Mouse (Mus musculus) megakaryocyte, embryonic 14.5 days (primary cell): ENCODE measurements around the gene Fcf1. TPM values are rescaled to one million over a fixed set of nuclear protein-coding genes. Genes with fewer than 3 reads are reported as not detected.
A peak's percentile ranks its signal among the peaks of the same experiment; 100 is the strongest.

Experiments used
- H3K27me3 ChIP-seq: replicated peaks from 2 replicates; pipeline ENCODE3; 2012; ENCODE audit warnings: inconsistent platforms
- H3K36me3 ChIP-seq: replicated peaks from 2 replicates; pipeline ENCODE3; 2012; ENCODE audit warnings: low read length, inconsistent platforms, mixed read lengths
- H3K4me1 ChIP-seq: 2 replicates; pipeline ENCODE4 v1.6.1; 2012; ENCODE audit warnings: inconsistent platforms
- H3K4me3 ChIP-seq: replicated peaks from 2 replicates; pipeline ENCODE3; 2012; ENCODE audit warnings: moderate library complexity, mild to moderate bottlenecking, inconsistent platforms
- H3K9me3 ChIP-seq: 2 replicates; pipeline ENCODE4 v1.6.1; 2012; ENCODE audit warnings: inconsistent platforms
- FLI1 ChIP-seq: IDR thresholded peaks from 2 replicates; pipeline ENCODE4 v1.6.1; 2012; ENCODE audit warnings: low read length, inconsistent platforms, mixed read lengths
- GATA1 ChIP-seq: IDR thresholded peaks from 3 replicates; pipeline ENCODE4 v1.6.1; 2012; ENCODE audit warnings: mixed read lengths, low read length, inconsistent platforms, borderline replicate concordance
- polyA plus RNA-seq: library from polyadenylated mRNA; stranded (reverse); fragments of >175 nt; gene quantifications from 2 replicates; pipeline ENCODE4 v1.2.3, GENCODE M21; 2012; ENCODE audit warnings: low replicate concordance; ENCODE audit not compliant: insufficient read depth

The Fcf1 gene
- polyA plus RNA-seq: 24.7 TPM in 1 of 2 replicates, not detected in the other

- peak within 1 kb of the TSS; percentile 93 for H3K4me3 ChIP-seq
Measured at GRCm38 (mm10) chr12:84970428-84971096, at the start of gene Fcf1, which contains the start of gene Arel1. Gene Fcf1, plus strand, starts transcription at chr12:84970897. Gene Arel1, minus strand, starts transcription at chr12:84970900.

DNA sequence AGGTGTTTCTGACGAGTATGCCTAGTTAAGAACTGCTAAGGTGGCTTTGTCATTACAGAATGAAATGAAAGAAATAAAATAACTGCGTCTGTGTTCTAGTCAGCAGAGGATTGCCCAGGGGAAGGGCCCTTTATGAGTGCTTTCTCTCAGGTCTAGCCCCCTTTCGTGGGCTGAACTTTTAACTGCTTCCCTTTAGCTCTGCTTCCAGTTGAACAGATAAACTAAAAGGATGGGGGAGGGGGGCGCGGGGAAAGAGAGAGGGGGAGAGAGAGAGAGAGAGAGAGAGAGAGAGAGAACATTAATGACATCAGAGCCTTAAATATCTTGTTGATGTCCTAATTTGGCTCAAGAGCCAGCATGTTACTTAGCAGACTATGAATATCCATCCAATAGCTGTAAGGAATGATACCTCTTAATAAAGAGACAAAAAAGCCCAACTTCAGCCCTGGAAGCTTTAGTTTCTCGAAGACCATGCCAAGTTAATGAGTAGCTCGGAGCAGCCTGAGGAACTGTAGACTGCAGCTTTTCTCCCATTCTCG lies 48.7 kb upstream of the Fcf1 start:
- Histone ChIP-seq H3K9me3 (no peaks in the 10 kb centered on the region), H3K4me3 (no peak overlapping the region), H3K4me1 (peaks cover 38% of the 10 kb centered on the region), H3K36me3 (peaks cover 97% of the 10 kb centered on the region), H3K27me3 (no peaks in the 10 kb centered on the region)
- TF ChIP-seq GATA1: no peak
- TF ChIP-seq FLI1: no peak

More at GRCm38 (mm10) chr12:84970428-84971096, at the start of gene Fcf1, which contains the start of gene Arel1:
- H3K4me1 ChIP-seq: peaks cover 14% of the 10 kb centered on the region
- TF ChIP-seq FLI1 (no peak), GATA1 (no peak)
- H3K27me3 ChIP-seq: no peaks in the 10 kb centered on the region
- peaks cover 38% of the 10 kb centered on the region for H3K36me3 ChIP-seq
- H3K9me3 ChIP-seq: no peaks in the 10 kb centered on the region

- Histone ChIP-seq H3K27me3 (no peaks in the 10 kb centered on the region), H3K9me3 (no peaks in the 10 kb centered on the region), H3K4me1 (peaks cover 47% of the 10 kb centered on the region), H3K36me3 (peaks cover 96% of the 10 kb centered on the region), H3K4me3 (no peak overlapping the region)
- no peak for TF ChIP-seq GATA1
- TF ChIP-seq FLI1: no peak
Measured at GRCm38 (mm10) chr12:84924324-84924723, 46.4 kb upstream of the Fcf1 start.

- H3K9me3 ChIP-seq: no peaks in the 10 kb centered on the region
- H3K27me3 ChIP-seq: no peaks in the 10 kb centered on the region
- H3K4me3 ChIP-seq: no peak overlapping the region
- TF ChIP-seq GATA1 (no peak), FLI1 (no peak)
- H3K36me3 ChIP-seq: peaks cover 97% of the 10 kb centered on the region
- H3K4me1 ChIP-seq: peaks cover 44% of the 10 kb centered on the region
Measured at GRCm38 (mm10) chr12:84926542-84926941, 44.2 kb upstream of the Fcf1 start.

- H3K4me3 ChIP-seq: no peak overlapping the region
- peaks cover 25% of the 10 kb centered on the region for H3K4me1 ChIP-seq
- no peaks in the 10 kb centered on the region for H3K9me3 ChIP-seq
- peaks cover 91% of the 10 kb centered on the region for H3K36me3 ChIP-seq
- no peaks in the 10 kb centered on the region for H3K27me3 ChIP-seq
- no peak for TF ChIP-seq GATA1
- TF ChIP-seq FLI1: no peak
Measured at GRCm38 (mm10) chr12:84932210-84932609, 38.5 kb upstream of the Fcf1 start.

- peaks cover 88% of the 10 kb centered on the region for H3K36me3 ChIP-seq
- TF ChIP-seq FLI1 (no peak), GATA1 (no peak)
Measured at GRCm38 (mm10) chr12:84935343-84935742, 35.4 kb upstream of the Fcf1 start.

DNA sequence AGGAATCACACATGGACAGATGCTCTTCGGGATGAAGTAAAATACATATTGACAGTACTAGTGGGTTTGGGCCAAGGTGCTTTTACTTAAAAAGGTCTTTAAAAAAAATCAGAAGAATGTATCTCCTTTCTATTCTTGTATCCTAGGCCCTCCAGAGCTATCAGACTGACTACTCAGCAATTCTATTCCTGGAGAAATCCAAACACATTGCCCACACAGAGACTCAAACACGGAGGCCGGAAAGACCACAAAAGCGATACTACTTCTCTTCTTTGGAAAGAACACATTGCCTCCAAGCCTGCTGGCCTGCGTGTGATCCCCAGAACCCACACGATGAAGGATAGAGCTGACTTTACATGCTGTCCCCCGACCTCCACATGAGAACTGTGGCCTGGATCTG lies 31.6 kb upstream of the Fcf1 start:
- H3K36me3 ChIP-seq: peaks cover 89% of the 10 kb centered on the region
- TF ChIP-seq FLI1 (no peak), GATA1 (no peak)
- peaks cover 2% of the 10 kb centered on the region; the same call in 1 of the 2 replicates for H3K4me1 ChIP-seq
- H3K4me3 ChIP-seq: no peak overlapping the region
- 0 out of 2 replicates have a peak, but pooled peaks cover 3% of the 10 kb centered on the region for H3K9me3 ChIP-seq
- no peaks in the 10 kb centered on the region for H3K27me3 ChIP-seq

More at GRCm38 (mm10) chr12:84935343-84935742, 35.4 kb upstream of the Fcf1 start:
- Histone ChIP-seq H3K4me3 (no peak overlapping the region), H3K27me3 (no peaks in the 10 kb centered on the region), H3K4me1 (peaks cover 4% of the 10 kb centered on the region), H3K9me3 (no peaks in the 10 kb centered on the region)

- TF ChIP-seq FLI1 (no peak), GATA1 (no peak)
- peaks cover 89% of the 10 kb centered on the region for H3K36me3 ChIP-seq
- H3K4me3 ChIP-seq: no peak overlapping the region
- H3K4me1 ChIP-seq: peaks cover 7% of the 10 kb centered on the region
- H3K27me3 ChIP-seq: no peaks in the 10 kb centered on the region
- 0 out of 2 replicates have a peak, but pooled peaks cover 3% of the 10 kb centered on the region for H3K9me3 ChIP-seq
Measured at GRCm38 (mm10) chr12:84940343-84940742, 30.4 kb upstream of the Fcf1 start.

DNA sequence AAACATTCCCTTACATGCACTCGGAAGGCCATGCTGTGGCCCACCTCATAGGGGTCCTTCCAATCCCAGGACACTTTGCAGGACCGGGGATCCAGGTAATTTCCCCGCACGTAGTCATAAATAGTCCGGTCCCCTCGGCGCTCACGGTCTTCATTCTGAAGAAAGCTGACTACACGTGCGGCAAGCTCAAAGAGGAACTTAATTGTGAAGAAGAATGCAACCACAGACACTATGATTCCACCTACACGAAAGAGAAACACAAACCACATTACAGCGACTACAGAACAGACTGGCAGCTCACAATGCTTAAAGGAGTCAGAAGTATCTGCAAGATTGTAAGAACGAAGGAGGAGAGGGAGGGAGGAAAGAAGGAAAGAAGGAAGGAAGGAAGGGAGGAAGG lies 29.0 kb upstream of the Fcf1 start:
- H3K4me1 ChIP-seq: peaks cover 7% of the 10 kb centered on the region
- 0 out of 2 replicates have a peak, but pooled peaks cover 4% of the 10 kb centered on the region for H3K9me3 ChIP-seq
- peaks cover 87% of the 10 kb centered on the region for H3K36me3 ChIP-seq
- H3K27me3 ChIP-seq: no peaks in the 10 kb centered on the region
- TF ChIP-seq FLI1: no peak
- no peak for TF ChIP-seq GATA1
- H3K4me3 ChIP-seq: no peak overlapping the region

- Histone ChIP-seq H3K4me1 (peaks cover 7% of the 10 kb centered on the region), H3K9me3 (0 out of 2 replicates have a peak, but pooled peaks cover 6% of the 10 kb centered on the region), H3K27me3 (no peaks in the 10 kb centered on the region), H3K36me3 (peaks cover 93% of the 10 kb centered on the region), H3K4me3 (no peak overlapping the region)
- TF ChIP-seq FLI1 (no peak), GATA1 (no peak)
Measured at GRCm38 (mm10) chr12:84943006-84943952, 27.4 kb upstream of the Fcf1 start.
